Mouse (Mus musculus) heart, postnatal 10 days (tissue): ENCODE data around the gene Cfap70. TPM values are rescaled to one million over a fixed set of nuclear protein-coding genes. Genes with fewer than 3 reads are reported as not detected.

ENCODE experiments used
- DNase-seq, 2 experiments: peaks; one replicate each; pipeline ENCODE4 v3.0.0; 2021
- intact Hi-C: fragments of 180-260 bp; cut with DNase I; formaldehyde crosslinking; loops from one replicate; pipeline ENCODE4 v1.15.1; 2025
- total RNA-seq, 2 experiments: library from RNA; stranded (reverse); gene quantifications; 2 replicates each; pipeline ENCODE4 v1.2.3; 2021

Gene Cfap70
- under 1 TPM in 1 of 2 experiments, not detected in 1; 0.77 TPM for total RNA-seq

DNA sequence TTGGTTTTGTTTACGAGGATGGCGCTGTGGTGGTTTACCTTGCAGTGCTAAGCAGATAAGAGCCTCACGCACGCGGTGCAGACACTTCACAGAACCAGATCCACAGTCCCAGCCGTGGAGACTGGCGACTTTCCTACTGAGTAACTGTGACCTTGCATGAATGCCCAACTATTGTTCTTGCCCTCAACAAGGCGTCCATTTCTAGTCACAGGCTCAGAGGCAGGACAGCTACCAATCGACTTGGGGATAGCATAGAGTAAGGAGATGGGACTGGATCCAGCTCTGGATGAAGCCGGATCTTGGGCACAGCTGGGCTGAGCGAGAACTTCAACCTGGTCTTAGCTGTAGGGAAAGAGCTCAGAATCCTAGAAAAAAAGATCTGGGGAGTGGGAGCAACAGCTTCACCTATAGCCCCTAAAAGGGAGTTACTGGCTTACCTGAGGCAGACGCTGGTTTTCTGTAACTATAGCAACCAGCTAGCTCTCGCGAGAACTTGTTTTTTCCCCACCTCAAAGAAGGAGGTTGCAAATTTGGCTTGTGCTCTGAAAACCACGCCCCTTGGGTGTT is at the start of gene Cfap70:
TSS of gene Cfap70 (minus strand) at position 462 of the 567 bp plus-strand sequence.
- peak; percentile 62 to 74 for DNase-seq
- intact Hi-C loops, result loop anchor here (5.0 kb wide), 1 partner anchor 50 kb away; no protein-coding TSS in a partner anchor

DNA sequence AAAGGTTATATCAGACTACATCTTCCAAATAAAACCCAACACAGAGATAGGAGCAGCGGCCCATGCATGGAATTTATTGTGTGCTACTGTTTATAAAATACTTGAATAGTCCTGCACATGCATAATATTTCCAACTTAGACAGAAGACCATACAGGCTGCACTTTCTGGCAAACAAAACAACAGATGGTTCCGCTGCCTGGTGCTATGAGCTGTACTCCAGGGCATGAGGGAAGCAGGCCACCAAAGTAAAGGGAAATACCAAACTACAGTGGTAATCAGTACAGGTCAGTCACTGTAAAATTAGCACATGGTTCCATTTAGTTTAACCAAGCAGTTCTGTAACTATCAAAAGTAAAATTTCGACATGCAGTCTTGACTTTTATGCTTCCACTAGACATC is 48.0 kb upstream of the Cfap70 start:
- intact Hi-C loops, result no loop called here
- DNase-seq, result no peak

DNA sequence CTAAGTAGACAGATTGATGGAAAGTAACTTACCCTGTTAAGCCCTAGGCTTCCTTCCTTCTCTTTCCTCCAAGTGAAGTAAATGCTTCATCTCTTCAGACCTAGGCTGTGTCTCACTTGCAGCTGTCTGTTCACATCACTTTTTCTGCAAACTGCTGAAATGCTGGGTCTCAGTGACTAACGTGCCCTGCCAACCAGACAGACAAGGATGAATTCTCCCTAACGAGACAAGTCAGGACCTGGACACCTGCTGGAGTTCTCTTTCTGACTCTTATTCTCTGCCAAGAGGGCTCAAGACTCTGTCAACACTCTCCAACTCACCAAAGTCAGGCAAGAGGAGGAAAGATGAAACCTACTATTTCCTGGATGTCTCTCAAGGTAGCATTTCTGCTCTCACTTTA is 44.6 kb upstream of the Cfap70 start, which contains the start of gene Mss51:
TSS of gene Mss51 (minus strand) at position 299 of the 400 bp plus-strand sequence.
- DNase-seq, result no peak
- intact Hi-C loops, result no loop called here

DNA sequence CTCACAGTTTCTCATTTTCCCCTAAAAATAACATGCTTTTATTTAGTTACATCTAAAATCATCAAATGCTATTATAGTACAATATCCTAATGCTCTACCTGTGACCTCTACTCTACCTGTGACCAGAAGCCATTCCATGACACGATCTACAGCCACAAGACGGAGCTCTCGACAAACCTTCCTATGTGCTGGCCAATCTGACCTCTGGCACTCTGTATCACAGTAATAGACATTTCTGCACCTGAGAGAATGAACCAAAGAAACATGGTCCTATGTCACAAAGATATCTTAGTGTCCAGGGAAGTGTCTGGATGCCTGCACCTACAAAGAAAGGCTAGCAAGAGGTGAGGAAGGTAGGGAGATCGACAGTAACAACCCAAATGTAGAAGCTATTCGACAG is 34.0 kb upstream of the Cfap70 start:
- intact Hi-C loops, result no loop called here

DNA sequence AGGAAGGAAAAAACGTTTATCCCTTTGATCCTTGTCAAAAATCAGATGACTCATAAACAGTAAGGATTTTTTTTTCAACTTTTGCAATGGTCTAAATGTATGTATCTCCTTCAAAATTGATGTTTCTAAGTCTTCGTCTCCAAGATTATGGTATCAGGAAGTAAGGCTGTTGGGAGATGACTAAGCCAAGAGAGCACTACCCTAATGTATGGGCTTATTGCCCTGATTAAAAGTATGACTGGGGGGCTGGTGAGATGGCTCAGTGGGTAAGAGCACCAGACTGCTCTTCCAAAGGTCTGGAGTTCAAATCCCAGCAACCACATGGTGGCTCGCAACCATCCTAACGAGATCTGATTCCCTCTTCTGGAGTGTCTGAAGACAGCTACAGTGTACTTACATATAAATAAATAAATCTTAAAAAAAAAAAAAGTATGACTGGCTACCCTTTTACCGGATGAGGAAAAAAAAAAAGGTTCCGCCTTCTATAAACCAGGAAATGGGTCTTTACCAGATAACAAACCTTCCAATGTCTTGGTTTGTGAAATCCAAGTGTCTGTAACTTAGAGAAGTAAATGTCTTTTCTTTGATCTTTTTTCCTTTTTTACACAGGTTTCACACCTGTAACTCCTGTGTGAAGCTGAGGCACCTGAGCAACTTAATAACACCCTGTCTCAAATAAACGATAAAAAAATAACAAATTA is 30.2 kb upstream of the Cfap70 start:
- DNase-seq, result no peak

More for the DNA sequence above, 34.0 kb upstream of the Cfap70 start:
- no peak for DNase-seq

DNA sequence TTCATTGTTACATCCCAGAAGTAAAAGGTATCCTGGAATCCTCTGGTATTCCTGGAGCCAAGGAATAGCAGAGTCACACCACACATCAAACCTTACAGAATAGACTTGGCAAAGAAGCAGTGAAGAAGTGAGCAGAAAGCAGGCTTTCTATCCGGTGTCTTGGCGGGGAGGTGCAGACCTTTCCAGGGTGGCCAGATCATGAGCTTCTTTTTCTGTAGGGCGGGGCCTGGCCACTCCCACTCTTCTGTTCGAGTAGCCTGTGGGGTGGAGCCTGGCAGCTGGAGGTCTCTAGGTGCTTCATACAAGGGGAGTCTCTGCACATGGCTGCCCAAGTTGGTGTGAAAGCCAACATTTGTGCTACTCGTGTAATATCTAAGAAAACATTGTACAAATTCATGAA is 29.2 kb upstream of the Cfap70 start:
- no peak for DNase-seq
- intact Hi-C loops, result no loop called here

More for the DNA sequence above, 30.2 kb upstream of the Cfap70 start:
- intact Hi-C loops, result no loop called here

DNA sequence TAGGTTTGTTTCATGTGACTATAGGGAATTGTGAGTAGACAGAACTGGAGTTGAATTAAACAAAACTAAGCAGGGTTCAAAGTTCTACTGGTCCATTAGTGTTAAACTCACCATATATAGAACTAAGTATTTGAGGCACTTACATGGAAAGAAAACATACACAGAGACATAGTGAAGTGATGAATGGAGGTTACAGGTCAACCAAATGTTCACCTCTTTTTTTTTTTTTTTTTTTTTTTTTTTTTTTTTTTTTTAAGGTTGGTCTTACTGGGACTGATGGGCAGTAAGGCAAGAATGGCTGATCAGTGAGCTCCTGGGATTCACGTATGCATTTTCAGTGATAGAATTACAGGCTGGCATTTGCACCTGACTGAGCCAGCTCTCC is 28.2 kb upstream of the Cfap70 start:
- DNase-seq, result no peak
- intact Hi-C loops, result no loop called here

DNA sequence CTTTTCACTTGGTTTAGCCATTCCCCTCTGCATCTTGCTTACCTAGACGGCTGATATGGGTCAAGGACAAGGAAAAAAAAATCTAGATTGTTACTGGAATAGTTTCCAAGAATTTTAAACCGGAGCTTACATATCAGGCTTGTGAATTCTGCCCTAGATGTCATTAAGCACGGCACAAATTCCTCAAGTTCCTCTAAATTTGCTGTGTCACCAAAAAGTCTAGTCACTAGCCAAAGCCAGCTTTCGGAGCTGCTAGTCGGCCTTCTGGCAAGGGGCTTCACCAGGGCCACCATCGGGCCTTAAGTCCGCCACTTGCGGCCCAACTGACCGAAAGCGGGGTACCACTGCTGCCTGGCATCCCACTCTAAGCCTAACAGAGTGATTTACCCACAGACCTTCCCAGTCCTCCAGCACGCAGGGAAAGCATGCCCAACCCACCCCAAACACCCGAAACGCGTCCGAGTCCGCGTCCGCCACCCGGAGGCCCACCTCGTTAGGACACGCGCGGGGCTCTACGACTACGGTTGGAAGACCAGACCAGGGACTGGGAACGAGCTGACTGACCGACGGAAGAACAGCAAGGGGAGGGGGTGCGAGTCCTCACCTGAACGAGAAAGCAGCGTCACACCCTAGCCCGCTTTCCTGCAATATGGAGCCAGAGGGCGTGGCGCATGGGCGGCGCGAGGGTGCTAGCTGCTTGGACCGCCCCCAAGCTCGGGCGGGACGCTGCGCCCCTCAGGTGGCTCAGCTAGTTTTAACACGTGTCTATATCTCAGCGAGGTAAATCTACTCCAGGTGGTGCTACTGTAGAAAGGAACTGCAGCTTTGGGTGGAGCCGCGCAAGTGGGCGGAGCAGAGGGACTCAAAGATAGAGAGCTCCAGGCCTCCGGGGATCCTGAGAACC is 27.5 kb upstream of the Cfap70 start, which contains the start of gene Anxa7:
TSS of gene Anxa7 (minus strand) at position 843 of the 904 bp plus-strand sequence.
- DNase-seq, result peak; percentile 81 to 82
- intact Hi-C loops, result loop anchor here (5.0 kb wide), 1 partner anchor 183 kb away; no protein-coding TSS in a partner anchor

DNA sequence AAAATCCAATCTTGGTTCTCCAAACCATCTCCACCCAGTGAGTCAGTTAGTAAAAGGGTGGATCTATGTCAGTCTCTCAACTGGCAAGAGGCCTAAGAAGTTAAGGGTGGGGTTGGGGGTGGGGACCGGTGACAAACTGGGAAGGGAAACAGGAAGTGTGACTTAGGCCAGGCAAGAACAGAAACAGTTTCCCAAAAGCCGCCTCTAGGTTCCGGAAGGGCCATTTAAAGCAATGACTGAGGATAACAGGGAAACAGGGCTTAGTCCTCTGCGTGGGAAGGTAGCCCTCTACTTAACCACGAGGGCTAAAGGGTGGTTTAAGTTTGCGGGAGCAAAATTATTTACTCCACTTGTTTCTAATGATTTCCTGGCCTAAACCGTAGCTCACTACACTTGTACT is 26.8 kb upstream of the Cfap70 start:
- peak; percentile 72 to 74 for DNase-seq
- intact Hi-C loops, result loop anchor here (5.0 kb wide), 1 partner anchor 184 kb away; no protein-coding TSS in a partner anchor

DNA sequence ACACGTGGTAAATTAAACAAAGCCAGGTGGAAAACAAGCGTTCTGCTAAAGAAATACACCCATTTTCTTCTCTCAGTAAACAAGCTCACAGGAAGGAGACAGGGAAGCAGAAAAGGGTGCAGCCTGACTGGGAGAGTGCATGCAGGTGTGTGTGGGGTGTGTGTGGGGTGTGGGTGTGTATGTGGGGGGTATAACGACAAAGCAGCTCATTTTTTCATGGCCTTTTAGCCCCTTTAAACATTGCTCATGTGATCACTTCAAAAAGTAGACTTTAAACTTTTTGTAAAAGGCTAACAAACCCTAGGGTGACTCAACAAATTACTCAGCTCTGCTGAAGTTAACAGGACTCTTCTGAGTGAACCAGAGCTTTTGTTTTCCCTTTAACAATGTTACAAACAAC is 26.4 kb upstream of the Cfap70 start:
- intact Hi-C loops, result loop anchor here (5.0 kb wide), 1 partner anchor 184 kb away; no protein-coding TSS in a partner anchor
- DNase-seq, result no peak

DNA sequence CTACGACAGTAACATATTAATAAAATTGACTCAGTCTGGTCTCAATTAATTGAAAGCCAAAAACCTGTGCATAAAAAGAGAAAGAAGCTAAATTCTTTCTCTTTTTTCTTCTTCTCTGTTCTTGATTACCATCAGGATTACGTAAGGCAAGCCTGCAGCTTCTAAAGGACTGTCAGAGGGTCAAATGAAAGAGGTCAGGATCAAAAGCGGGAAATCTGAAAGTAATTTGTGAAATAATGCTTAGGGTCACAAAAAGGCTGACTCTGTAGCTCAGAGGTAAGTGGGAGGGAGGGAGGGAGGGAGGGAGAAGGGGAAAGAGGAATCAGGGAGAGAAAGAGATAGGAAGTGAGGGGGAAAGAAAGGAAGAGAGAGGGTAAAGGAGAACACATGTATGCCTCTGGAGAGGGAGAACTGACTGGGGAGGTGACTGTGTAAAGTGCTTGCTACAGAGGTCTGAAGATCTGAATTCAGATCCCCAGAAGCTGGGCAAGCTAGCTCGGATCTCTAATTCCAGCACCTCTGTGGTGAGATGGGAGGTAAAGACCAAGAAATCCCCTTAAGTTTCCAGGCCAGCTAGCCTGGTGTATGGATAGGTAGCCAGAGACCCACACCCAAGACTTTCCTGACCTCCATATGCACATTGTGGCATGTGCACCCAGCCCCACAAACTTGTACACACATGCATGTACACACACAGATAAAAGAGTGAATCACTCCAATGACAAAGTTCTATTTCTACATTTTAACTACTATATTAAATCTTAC is 25.4 kb upstream of the Cfap70 start:
- no peak for DNase-seq
- intact Hi-C loops, result loop anchor here (5.0 kb wide), 1 partner anchor 185 kb away; no protein-coding TSS in a partner anchor

DNA sequence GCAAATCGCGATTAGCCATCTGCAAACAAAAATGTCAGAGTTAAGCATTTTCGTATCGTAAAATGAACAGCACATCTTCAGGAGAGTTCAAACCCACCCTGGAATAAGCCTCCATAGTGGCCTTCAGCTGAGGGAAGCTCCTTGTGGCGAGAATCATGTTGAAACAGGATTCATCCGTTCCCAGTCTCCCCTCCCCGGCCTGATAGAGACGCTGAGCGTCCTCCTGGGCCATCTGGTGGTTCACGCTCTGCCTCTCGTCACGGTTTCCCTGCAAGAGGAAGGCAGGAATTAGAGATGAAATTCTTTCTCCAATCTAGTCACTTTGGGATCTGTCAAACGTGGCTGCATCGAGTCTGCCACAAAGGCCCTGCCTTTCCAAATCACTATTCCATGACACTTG is 8.2 kb upstream of the Cfap70 start:
- no peak for DNase-seq
- intact Hi-C loops, result no loop called here

DNA sequence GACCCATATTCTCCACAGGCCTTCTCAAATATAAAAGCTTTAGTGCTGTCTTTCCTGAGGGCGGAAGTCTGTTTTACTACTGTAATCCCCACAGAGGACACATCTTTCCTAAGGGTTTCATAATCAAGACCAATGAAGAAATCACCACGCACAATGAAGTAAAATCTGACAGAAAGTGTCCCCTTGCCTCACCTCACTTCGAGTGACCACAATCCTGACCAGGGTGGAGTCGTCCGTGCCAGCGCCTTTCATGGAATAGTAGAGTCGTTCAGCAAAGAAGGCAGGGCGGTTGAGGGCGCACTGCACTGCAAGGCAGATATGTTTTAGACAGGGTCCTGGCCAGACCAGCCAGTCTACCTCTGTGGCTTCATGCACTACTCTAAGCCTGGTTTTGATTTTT is 6.4 kb upstream of the Cfap70 start:
- DNase-seq, result no peak
- intact Hi-C loops, result no loop called here

DNA sequence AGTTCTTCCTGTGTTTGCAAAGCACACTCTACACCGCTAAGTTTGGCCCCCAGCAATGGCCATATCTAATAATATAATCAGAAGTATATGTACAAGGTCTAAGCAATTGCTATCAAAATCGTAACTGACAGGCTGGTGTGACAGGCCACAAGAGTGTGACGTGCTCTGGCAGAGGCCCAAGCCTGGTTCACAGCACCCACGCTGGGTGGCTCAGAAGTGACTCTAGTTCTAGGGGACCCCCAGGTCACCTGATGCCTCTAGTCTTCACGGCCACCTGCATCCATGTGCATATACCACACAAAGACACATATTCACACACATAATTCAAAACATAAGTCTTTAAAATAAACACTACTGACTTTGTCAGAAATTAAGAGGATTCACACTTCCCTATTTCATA is 903 bp upstream of the Cfap70 start:
- DNase-seq, result no peak
- intact Hi-C loops, result loop anchor here (5.0 kb wide), 1 partner anchor 51 kb away; no protein-coding TSS in a partner anchor

DNA sequence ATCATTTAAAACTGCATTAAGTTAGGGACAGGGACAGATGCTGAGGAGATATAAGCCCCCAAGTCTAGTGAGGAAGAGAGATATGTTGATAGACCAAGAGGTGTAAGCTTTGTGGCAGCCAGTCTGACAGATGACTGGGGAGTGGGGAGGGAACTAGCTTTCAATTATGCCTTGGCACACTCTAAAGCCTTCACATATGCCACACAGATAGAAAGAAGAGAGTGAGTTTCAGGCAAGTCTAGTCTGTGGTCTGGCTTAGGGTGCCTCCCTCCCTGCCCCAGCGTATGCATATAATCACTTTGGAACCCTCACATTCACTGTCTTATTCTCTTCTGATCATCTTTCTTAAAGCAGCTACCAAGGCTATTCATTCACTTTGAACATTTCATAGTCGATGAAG is 724 bp downstream of the Cfap70 start:
- intact Hi-C loops, result loop anchor here (5.0 kb wide), 1 partner anchor 49 kb away; no protein-coding TSS in a partner anchor
- DNase-seq, result no peak

DNA sequence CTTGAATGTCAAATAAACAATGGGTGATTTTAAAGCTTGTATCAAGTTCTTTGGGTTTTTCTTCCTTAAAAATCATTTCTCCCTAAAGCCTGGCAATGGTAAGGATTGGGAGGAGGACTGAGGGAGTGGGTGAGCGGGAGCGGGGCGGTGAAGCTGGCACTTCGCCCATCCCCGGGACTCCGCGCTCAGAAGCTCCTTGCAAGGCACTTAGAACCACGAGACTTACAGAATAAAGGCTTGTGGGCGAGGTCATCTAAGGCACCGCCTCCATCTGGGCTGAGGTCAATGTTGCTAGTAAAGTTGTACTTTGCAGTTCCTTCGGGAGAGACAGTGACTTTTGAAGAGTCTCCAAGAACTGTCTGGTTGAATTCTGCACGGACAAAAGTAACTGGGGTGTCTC is 4.8 kb downstream of the Cfap70 start:
- DNase-seq, result no peak
- intact Hi-C loops, result no loop called here

DNA sequence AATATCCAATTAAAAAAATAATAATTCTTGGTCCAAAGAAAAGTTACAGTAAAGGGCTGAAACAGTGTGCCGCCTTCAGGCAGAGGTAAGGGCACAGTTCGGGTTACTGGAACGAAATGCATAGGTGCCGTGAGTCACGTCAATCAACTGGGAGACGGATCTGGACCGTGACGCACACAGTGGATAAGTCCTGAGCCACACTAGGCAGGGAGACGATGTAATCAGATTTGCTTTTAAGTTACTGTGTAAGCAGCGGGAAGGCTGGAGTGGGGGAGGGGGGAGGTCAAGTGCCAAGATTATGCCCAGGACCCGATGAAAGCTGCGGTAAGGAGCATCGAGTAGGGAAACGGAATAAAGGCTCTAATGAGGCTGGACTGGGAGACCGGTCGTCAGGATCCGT is 9.8 kb downstream of the Cfap70 start:
- intact Hi-C loops, result no loop called here
- no peak for DNase-seq

DNA sequence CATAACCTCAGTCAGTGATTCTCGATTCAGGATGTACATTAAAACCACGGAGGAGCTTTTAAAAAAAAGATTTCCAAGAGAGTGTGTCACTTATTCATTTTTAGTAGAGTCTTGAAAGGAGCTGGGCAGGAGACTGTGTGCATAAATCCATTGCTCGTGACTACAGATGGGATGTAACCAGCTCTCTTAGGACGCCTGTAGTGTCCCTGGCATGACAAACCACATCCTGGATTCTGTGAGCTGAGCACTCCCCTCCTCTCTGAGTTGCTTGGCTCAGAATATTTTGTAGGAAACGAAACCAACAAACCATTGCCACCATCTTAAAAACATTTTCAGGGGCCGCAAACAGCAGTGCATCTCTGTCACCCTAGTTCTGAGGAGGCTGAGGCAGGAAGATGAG is 15.1 kb downstream of the Cfap70 start:
- no peak for DNase-seq
- intact Hi-C loops, result no loop called here

DNA sequence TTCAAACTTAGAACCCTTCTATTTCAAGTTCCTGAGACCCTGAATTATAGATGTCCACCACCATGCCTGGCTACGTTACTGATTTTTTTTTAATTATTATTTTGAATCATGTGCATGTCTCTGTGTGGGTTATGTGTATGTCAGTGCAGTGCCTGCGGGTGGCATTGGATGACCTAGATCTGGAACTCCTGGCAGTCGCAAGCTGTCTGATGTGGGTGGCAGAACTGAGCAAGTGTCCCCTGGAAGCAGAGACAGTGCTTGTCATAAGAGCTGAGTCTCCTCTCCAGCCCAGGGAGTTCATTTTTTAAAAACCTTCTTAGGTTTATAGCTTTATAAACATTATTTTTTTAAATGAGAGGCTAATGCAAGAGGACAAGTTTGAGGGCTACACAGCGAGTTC is 19.6 kb downstream of the Cfap70 start:
- no peak for DNase-seq
- intact Hi-C loops, result no loop called here

DNA sequence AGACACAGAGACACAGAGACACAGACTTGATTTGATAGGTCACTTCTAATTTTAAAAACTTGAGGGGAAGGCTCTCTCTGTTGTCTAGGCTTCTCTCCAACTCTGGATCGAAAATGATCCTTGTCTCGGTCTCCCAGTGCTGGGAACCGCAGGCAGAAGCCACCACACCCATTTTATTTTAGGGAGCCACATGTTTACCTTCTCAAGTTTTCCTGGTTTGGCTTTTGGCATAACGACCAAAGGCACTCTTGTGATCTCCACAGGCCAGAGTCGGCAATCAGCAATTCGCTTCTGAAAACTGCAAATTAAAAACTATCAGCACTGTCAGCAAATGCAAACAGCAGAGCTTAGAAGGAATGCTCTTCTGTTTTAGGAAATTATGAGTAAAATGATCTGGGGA is 20.3 kb downstream of the Cfap70 start:
- intact Hi-C loops, result no loop called here
- DNase-seq, result no peak
